Mouse (Mus musculus): ENCODE measurements around the gene Car7. TPM values are rescaled to one million over a fixed set of nuclear protein-coding genes. Genes with fewer than 3 reads are reported as not detected.

Car7 gene
- total and polyA plus RNA-seq, 3 experiments, result 2.4 to 2.9 TPM; not detected in 1

DNA sequence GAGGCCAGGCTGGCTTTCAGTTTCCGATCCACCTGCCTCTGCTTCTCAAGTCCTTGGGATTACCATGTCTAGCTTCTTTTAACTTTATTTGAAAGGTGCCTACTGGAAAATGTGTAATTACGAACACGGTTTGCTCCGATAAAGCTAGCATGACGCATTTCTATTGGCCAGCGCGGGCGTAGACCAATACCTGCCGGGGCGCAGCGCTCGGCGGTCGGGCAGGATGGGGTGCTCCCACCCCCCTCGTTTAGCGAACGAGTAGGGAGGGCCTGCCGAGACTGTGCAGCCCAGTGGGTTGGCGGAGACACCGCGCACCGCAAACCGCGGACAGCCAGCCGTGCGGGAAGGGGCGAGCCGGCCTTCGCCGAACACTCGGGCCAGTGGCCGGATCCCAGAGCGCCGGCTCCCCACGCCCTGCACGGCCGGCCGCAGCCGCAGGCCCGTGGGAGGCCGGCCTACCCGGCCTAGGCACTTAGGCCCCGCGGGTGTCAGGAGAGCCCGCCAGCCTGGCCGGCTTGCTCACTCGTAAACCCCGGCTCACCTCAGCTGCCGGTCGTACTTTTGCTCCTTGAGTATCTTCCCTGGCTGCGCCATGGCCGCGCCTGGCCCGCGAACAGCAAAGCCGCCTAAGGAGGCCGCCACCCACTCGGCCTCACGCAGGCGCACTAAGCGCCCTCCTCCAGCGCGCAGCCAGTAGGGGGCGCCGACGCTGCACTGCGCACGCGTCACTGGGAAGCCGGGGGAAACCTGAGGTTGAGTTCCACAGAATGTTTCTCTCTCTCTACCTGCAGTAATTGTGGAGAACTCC lies at the start of gene Car7, which contains the start of gene Nae1 (continued):
- TF ChIP-seq GATA1 (IDR thresholded peaks at IDR 0.05; ENCODE audit: low read depth, low read length), result no peak

DNA sequence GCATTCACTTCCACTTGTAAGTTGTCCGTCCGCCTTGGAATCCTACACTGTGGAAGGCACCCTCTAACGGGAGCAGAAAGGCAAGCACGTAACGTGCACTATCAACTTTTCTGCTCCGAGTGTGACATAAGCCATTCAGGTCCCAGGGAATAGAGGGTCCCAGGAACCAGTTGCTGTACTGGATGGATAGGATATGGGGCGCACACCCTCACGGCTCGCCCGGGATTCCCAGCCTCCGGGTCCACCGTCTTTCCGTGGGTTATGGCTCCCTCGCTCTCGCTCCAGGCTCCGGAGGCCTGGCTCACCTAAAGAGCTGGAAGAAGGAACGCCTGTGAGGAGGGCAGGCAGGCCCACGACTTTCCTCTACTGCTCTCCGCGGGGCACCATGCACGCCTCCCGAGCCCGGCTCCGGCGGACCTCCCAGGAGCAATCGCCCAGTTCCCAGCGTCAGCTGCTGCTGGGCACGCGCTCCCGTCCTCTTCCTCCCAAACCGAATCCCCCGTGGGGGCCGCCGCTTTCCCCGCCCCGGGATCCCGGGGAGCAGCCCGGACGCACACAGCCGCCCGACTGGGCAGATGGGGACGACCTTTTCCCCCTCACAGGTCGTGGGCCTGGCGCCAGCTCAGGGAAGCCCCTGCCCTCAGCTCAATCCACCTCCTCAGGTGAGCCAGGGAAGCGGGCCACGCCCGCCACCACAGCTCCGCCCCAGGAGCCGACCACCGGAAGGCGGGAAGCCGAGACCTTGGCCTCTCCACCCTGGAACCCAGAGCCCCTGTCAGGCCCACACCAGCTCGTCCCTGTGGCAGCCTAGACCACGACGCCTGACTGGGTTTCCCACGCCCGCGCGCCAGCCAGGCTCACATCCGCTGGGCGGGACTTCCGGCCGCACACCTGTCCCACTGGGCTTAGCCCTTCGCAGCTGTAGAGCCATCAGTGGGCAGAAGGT lies 25.2 kb upstream of the Car7 start, which contains the start of gene Terb1:
Terb1 (minus strand) TSS at position 850 of the 946 bp plus-strand sequence.
- H3K4me3 ChIP-seq (ENCODE audit: control insufficient read depth in 1 of 2, insufficient read depth in 1 of 2, low read depth in 2 of 2, low read length in 2 of 2), result no peak within 1 kb of the TSS
- peaks cover 0 to 4% of the 10 kb centered on the region in 2 experiments; a peak in 2 of 4 replicates for H3K36me3 ChIP-seq (ENCODE audit: control insufficient read depth in 1 of 2, insufficient read depth in 2 of 2, low read length in 2 of 2)
- TF ChIP-seq BHLHE40 (IDR thresholded peaks at IDR 0.05; ENCODE audit: borderline replicate concordance, low read depth, low read length) (no peak), EP300 (IDR thresholded peaks at IDR 0.05; ENCODE audit: low read depth in 1 of 2, low read length in 2 of 2) (no peak), MAX (IDR thresholded peaks at IDR 0.05; ENCODE audit: low read length) (no peak), MAFK (IDR thresholded peaks at IDR 0.05; ENCODE audit: borderline replicate concordance, low read depth, low read length) (no peak), ELF1 (IDR thresholded peaks at IDR 0.05; ENCODE audit: low read depth, low read length) (no peak), ETS1 (IDR thresholded peaks at IDR 0.05; ENCODE audit: low read depth, low read length) (no peak), NELFE (IDR thresholded peaks at IDR 0.05; ENCODE audit: low read depth, low read length) (no peak), GATA1 (IDR thresholded peaks at IDR 0.05; ENCODE audit: low read depth, low read length) (no peak), ZNF384 (IDR thresholded peaks at IDR 0.05; ENCODE audit: low read depth, low read length) (no peak), JUND (IDR thresholded peaks at IDR 0.05; ENCODE audit: low read depth, low read length) (no peak), ZKSCAN1 (IDR thresholded peaks at IDR 0.05; ENCODE audit: low read depth, low read length) (no peak), POLR2AphosphoS5 (IDR thresholded peaks at IDR 0.05; ENCODE audit: borderline replicate concordance, low read depth, low read length) (no peak), TCF12 (IDR thresholded peaks at IDR 0.05; ENCODE audit: low read depth, low read length) (no peak), RAD21 (IDR thresholded peaks at IDR 0.05; ENCODE audit: low read depth, low read length) (no peak)
- H3K27me3 ChIP-seq (ENCODE audit: control insufficient read depth in 1 of 2, insufficient read depth in 2 of 2, low read length in 2 of 2), result no peaks in the 10 kb centered on the region
- no peak for DNase-seq (ENCODE audit: low read depth, low spot score)
- no peaks in the 10 kb centered on the region for H3K79me2 ChIP-seq (ENCODE audit: control insufficient read depth, insufficient read depth, low read length, poor library complexity)
- H3K27ac ChIP-seq (ENCODE audit: control insufficient read depth, low read depth, low read length), result no peak within 1 kb of the TSS
- H3K9ac ChIP-seq (ENCODE audit: control insufficient read depth, low read depth, low read length, poor library complexity, severe bottlenecking), result no peak within 1 kb of the TSS
- no peaks in the 10 kb centered on the region for H3K4me1 ChIP-seq (ENCODE audit: control insufficient read depth in 1 of 2, insufficient read depth in 2 of 2, low read length in 2 of 2)
- H3K9me3 ChIP-seq (replicated peaks; ENCODE audit: insufficient read depth, low read length), result no peaks in the 10 kb centered on the region

DNA sequence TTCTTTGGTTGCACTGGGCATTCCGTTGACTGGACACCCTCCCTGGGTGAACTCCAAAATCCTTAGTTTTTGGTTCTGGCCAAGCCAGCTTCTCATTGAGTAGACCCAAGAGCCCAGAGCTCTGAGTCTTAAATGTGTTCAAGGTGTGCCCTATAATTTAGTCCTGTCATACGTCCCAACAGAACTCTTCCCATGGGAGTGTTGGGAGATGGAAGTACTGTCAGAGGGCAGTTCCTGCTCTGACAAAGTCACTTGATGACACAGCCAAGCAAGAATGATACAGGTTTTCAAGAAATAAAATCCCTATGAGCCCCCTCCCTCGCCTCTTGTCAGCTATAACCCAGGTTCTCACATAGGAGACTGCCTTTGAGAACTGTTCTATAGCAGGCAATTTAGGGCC lies 24.4 kb upstream of the Car7 start:
- Histone ChIP-seq H3K36me3 (ENCODE audit: control insufficient read depth in 1 of 2, insufficient read depth in 2 of 2, low read length in 2 of 2) (peaks cover 0 to 4% of the 10 kb centered on the region in 2 experiments; a peak in 2 of 4 replicates), H3K79me2 (ENCODE audit: control insufficient read depth, insufficient read depth, low read length, poor library complexity) (no peaks in the 10 kb centered on the region), H3K9me3 (replicated peaks; ENCODE audit: insufficient read depth, low read length) (no peaks in the 10 kb centered on the region), H3K4me1 (ENCODE audit: control insufficient read depth in 1 of 2, insufficient read depth in 2 of 2, low read length in 2 of 2) (no peaks in the 10 kb centered on the region), H3K27ac (ENCODE audit: control insufficient read depth, low read depth, low read length) (no peak overlapping the region), H3K27me3 (ENCODE audit: control insufficient read depth in 1 of 2, insufficient read depth in 2 of 2, low read length in 2 of 2) (no peaks in the 10 kb centered on the region), H3K4me3 (ENCODE audit: control insufficient read depth in 1 of 2, insufficient read depth in 1 of 2, low read depth in 2 of 2, low read length in 2 of 2) (no peak overlapping the region), H3K9ac (ENCODE audit: control insufficient read depth, low read depth, low read length, poor library complexity, severe bottlenecking) (no peak overlapping the region)
- DNase-seq (ENCODE audit: low read depth, low spot score), result no peak
- TF ChIP-seq MYC (IDR thresholded peaks at IDR 0.05; ENCODE audit: low read depth, low read length) (no peak), RAD21 (IDR thresholded peaks at IDR 0.05; ENCODE audit: low read depth, low read length) (no peak), UBTF (IDR thresholded peaks at IDR 0.05; ENCODE audit: borderline replicate concordance, insufficient read depth, low read depth, low read length) (no peak), MEF2A (IDR thresholded peaks at IDR 0.05; ENCODE audit: extremely low read depth, insufficient replicate concordance, low read depth, low read length, poor library complexity, severe bottlenecking) (no peak), MXI1 (IDR thresholded peaks at IDR 0.05; ENCODE audit: low read depth, low read length) (no peak), MAZ (IDR thresholded peaks at IDR 0.05; ENCODE audit: low read depth, low read length) (no peak), ZC3H11A (IDR thresholded peaks at IDR 0.05; ENCODE audit: low read depth, low read length) (no peak), USF2 (IDR thresholded peaks at IDR 0.05; ENCODE audit: borderline replicate concordance in 1 of 2, insufficient read depth in 1 of 2, low read depth in 1 of 2, low read length in 2 of 2) (no peak), RCOR1 (IDR thresholded peaks at IDR 0.05; ENCODE audit: low read depth, low read length) (no peak), TAL1 (IDR thresholded peaks at IDR 0.05; ENCODE audit: low read length) (no peak), CTCF (IDR thresholded peaks at IDR 0.05 in 2 of 3, conservative IDR thresholded peaks at IDR 0.05 in 1 of 3; ENCODE audit: control insufficient read depth in 1 of 3, insufficient read depth in 1 of 3, low read depth in 2 of 3, low read length in 3 of 3, poor library complexity in 1 of 3, severe bottlenecking in 1 of 3) (no peak)

Measured in MEL (cell line).